Mouse (Mus musculus) midbrain, embryonic 15.5 days (tissue): ENCODE results near the gene Gbp9. TPM values are rescaled to one million over a fixed set of nuclear protein-coding genes. Genes with fewer than 3 reads are reported as not detected.

Experiments used
- polyA plus RNA-seq: library from polyadenylated mRNA; unstranded; fragments of >200 nt; fragmentation: Nextera tagmentation; extraction: Ambion mirVana; gene quantifications from 2 replicates; pipeline ENCODE4 v1.2.1, GENCODE M21; 2015

The Gbp9 gene
- polyA plus RNA-seq, 1 experiment from 2014 or later: 1.6 TPM

Other genes starting within 250 kb of the Gbp9 start
- gene Abcg3, start 156.8 kb downstream of the Gbp9 start, polyA plus RNA-seq: 0.52 and 0.60 TPM in 2 replicates
- 0.43 and 1.0 TPM in 2 replicates for gene Gbp8, start within 50 bp of the Gbp9 start, polyA plus RNA-seq
- 1.6 and 1.8 TPM in 2 replicates for gene Gbp4, start within 50 bp of the Gbp9 start, polyA plus RNA-seq
- gene Gbp10, start 100.0 kb upstream of the Gbp9 start, polyA plus RNA-seq: 1.7 and 2.0 TPM in 2 replicates
- 0.33 and 0.70 TPM in 2 replicates for gene Gm43302, start 154.2 kb upstream of the Gbp9 start, polyA plus RNA-seq
- 2.0 and 3.5 TPM in 2 replicates for gene Gbp6, start 154.2 kb upstream of the Gbp9 start, polyA plus RNA-seq